Mouse (Mus musculus) urinary bladder, postnatal 10 days (tissue): Measurements from ENCODE around the gene Opn1sw.

Experiments
- DNase-seq: peaks from one replicate; pipeline ENCODE4 v3.0.0; 2022; ENCODE audit warnings: low spot score

Gene Opn1sw

DNA sequence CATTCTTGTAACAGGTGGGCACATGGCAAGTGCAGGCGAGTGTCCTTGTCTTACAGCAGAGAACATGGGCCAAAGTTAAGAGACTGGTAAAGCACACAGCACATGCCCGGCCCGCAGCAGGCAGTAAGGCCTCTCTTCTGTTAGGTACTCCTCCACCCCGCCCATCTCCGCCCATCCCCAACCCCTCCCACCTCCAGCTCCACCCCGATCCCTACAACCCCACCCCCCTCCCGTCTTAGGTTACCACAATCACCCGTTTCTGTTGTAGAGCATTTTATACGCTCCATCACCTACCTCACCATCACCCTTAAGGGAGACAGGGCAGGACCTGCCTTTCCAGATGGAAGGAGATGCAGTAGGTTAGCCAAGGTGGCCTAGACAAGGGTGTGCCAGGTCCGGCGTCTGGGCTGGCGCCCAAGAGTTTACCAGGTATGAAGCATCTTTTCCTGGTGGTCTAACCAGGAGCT lies at the start of gene Opn1sw:
Gene Opn1sw, minus strand, starts transcription at position 417 of the 467 bp plus-strand sequence.
- DNase-seq: no peak

DNA sequence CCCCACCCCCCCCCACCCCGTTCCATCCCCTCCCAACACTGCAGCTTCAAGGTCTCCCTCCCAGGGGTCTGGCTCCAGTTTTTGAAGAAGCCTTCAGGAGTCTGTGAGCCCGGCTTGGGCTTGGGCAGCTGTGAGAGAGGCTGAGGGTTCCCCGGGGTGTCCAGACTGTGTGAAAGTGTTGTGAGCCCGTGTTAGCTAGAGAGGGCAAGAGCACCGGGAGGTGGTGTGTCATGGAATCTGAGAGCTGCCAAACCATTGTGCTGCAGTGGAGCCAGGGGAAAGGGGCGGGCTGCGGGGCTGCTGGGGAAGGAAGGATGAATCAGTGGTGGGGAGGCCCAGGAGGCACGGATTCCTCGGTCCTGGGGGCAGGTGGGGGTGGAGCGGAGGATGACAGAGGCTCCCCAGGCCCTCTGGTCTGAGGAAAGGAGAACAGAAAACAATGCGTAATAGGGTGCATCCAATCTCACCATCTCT lies 48.2 kb upstream of the Opn1sw start:
- DNase-seq: no peak

DNA sequence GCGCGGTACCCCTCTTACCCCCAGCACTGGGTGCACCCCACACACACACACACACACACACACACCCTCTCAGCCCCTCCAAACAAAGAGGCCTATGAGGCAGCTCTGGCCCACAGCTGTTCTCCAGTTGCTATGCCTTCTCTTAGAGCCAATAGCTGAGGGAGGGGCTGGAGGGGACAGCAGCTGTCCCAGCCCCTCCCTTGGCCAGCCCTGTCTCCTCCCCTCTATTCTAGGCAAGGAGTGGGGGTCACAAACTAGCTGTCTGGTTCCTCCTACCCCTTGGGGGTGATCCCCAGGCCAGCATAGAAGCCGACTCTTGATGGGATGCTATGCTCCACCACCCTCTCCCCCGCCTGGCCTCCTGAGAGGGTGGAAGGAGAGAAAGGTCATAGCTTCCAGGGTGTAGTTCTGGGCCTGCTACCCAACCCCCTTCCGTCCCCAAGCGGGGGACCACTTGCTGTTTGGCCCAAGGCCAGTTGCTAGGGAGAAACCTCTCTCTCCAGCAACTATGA lies 47.7 kb upstream of the Opn1sw start:
- DNase-seq: no peak

DNA sequence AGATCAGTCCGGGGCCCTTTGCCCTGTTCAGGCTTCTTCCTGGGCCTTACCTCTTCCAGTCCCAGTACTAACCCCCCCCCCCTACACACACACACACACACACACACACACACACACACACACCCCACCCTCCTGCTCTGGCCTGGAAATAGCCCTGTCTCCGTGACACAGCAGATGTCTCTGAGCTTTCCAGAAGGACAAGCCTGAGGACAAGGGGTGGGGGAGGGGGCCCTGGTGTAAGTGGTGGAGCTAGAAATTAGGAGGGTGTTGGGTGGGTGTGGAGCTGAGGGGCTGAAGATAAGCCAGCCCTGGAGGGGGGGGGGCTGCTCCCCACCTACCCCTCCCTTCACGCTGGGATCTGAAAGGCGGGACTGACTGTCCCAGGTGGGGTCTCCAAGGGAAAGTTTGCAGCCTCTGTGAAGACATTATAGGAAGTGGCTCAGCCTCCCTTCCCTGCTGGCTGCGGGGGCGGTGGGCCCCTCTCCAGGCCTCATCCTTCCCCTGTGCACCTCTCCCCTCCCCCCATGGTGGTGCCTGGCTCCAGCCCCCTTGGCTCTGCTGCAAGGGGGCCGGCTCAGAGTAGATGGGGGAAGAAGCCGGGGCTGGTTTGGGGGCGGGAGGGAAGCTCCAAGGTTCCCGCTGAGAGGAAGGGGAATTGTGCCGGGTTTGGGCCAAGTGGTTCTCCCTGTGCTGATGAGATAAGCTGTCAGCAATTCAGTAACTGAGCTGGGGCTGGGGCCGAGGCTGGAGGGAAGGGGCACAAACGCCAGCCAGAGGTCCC lies 46.8 kb upstream of the Opn1sw start:
- DNase-seq: no peak

DNA sequence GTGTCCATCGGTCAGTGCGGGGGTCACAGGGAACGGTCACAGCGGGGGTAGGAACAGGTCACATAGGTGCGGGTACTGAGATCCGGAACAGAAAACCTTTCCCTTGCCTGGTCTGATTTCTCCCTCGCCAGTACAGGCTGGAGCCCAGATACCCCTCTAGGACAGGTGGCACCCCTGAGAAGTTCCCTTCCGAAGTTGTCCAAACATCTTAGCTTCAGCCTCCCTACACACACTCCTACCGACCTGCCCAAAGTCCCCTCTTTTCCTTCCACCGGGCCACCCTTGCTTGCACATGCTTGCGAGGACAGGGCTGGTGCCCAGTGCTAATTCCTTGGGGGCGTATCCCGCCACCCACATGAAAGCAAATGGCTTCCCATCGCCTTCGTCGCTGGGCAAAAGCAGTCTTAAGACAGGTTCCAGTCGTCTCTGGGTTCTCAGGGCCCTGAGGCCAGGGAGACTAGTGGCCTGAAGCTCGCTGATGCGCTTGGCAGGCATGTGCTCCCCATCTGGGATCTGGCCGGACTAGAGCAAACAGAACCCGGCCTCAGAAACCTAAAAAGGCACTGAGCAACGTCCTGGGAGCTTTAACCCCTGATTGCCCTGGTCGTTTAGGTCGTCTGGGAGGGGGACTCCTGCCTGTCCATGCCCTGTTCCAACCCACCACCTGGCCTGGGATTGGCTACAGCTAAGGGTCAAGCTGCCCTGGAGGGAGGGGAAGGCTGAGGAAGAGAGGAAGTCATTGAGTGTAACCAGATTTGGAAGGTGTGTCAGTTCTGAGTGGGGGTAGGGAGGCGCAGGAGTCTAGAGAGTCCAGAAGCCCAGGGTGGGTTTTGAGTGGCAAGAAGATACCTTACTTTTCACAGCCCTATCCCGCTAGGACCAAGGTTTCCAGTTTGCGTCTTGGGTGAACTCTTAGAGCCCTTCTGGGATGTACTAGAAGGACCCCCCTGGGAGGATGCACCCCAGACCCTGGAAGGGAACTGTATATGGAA lies 45.8 kb upstream of the Opn1sw start:
- no peak for DNase-seq

DNA sequence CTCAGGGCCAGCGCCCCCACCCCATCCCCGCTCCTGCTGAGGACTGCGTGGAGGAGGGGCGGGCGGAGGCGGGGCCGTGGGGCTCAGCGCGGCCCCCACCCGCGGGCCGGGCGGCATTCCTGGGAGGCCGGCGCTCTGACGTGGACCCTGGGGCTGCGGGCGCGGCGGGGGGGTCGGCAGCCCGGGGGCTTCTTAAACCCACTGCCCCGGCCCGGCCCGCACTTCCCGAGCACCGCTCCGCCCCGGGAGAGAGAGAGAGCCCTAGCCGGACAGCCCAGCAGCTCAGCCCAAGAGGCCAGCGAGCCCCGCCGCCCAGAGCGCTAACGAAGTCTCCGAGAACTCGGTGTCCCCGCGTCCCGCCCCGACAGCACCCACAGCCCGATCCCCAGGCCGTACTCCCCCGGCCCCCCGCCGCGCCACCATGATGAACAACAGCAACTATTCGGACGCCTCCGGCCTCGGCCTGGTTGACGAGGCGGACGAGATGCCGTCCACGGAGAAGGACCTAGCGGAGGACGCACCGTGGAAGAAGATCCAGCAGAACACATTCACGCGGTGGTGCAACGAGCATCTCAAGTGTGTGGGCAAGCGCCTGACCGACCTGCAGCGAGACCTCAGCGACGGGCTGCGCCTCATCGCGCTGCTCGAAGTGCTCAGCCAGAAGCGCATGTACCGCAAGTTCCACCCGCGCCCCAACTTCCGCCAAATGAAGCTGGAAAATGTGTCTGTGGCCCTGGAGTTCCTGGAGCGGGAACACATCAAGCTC lies 45.0 kb upstream of the Opn1sw start, which contains the start of gene Flnc:
Gene Flnc, plus strand, starts transcription at position 219 of the 766 bp plus-strand sequence.
- no peak for DNase-seq

DNA sequence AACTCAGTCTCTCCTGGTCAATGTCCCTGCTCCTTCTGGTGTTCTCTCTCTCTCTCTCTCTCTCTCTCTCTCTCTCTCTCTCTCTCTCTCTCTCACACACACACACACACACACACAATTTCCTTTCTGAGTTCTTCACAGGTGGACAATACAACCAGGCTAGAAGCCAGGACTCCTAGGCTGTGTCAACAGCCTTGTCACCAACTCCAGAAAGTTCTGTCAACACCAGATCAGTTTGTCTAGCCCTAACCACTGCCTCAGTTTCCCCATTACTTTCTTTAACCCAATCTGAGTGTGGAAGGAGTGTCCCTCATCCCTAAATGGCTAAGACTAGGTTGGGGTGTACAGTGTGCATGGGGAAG lies 44.4 kb upstream of the Opn1sw start:
- DNase-seq: no peak

DNA sequence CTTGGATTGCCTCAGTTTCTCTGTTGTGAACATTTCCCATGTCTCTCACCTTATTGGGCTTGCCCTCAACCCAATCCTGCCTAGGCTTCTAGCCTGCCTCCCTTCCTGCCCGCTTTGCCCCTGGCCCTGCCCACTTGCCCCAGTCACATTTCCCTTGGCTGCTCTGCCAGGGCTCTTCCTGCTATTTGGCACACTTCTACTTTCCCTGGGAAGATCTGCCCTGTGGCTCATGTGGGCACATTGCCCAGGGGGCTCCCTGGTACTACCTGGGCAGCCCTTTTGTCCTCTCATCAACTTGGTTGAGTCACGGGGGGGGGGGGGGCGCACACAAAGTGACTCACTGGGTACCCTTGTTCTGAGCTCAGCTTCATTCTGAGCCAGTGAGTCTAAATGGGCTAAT lies 43.9 kb upstream of the Opn1sw start:
- DNase-seq: no peak

DNA sequence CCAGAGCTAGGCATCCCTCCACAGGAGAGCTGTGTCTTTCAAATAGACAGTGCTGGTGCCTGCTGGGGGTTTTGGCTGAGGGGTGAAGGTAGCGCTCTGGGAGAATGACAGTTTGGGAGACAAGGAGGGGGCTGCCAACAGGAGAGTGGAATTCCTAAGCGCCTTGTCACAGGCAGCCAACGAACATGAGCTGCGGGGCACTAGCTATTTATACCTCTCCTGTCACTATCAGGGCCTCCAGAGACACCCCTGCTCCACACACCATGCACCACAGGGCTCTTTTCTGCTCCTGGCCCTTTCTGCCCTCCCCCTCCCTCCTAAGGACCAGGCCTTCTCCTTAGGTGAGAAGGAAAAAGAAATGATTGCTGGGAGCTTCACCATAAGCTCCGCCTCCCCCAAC lies 43.2 kb upstream of the Opn1sw start:
- no peak for DNase-seq

DNA sequence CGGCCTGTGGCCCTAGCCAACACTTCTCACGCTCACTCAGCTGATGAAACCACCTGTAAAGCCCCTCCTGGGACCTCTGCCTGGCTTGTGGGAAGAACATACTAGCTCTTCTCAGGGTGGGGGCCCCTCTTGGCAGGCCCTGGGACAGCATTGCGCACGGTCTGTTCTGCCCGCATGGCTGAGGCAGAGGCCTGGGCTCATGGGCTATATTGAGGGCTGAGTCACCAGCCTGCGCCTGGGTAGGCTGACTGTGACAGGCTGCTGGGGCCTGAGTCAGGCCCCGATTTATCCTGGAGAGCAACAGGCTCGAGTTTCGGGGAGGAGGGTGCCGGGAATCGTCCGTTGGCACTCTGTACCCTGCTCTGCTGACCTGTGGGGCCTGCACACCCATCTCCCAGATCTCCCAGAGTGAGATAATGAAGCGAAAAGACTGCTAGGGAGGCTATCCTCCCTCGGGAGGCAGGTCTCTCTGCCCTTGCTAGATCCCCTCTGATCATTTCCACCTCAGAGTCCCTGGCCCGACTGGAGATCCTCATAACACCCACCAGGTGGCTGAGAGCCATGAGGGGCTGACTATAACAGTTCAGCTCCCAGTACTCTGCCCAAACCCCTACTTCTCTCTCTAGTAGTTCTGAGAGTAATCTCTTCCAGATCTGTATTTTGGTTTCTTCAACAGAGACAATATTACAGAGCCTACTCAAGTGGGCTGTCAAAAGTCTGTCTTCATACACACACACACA lies 42.6 kb upstream of the Opn1sw start:
- DNase-seq: no peak

DNA sequence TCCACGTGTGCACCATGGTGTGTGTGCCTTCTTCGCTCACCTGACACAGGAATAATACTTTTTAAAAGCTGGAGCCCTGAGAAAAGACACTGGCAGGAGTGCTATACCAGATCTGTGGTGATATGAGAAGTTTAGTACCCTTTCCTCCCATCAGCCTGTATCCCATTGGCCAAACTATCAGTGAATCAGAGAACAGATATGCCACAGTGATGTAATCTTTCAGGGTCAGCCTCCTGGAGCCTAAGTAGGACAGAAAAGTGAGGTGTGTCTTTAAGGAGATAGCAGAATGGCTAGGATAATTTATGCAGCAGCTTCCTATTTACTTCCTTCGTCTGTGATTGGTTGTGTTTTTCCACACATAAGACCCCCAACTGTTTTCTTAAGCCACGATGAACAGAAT lies 39.9 kb upstream of the Opn1sw start:
- no peak for DNase-seq

DNA sequence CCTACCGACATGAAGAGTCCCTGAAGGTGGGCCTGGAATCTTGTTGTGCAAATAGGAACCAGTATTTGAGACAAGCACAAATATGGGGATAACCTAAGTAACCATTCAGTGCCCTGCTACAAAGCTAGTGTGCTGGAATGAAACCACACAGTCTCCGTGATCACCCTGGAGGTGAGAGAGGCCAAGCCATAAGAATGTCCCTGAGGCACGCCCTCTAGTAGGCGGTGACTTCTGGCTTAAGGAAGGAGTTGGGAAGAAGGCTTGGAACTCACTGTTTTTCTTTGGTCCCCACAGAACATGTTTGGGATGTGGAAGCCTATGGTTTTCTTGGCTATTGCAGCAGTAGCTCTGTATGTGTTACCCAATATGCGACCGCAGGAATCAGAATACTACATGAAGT lies 38.1 kb upstream of the Opn1sw start:
- DNase-seq: no peak

DNA sequence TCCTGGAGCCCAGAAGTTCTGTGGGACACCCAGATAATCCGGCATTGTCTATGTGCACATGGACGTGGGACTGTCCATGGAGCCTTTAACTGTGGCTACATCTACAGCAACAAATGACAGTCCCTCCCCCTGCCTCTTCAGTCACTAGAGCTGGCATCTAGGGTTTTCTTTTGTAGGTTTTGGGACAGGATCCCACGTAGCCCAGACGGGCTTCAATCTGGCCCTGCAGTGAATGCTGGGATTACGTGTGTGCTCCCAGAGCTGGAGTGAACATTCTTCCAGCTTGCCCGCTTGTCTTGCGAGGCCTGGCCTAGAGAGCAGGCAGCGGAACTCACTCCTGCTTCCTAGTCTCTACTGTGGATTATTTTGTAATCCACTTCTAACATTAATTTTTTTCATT lies 36.9 kb upstream of the Opn1sw start:
- DNase-seq: no peak

DNA sequence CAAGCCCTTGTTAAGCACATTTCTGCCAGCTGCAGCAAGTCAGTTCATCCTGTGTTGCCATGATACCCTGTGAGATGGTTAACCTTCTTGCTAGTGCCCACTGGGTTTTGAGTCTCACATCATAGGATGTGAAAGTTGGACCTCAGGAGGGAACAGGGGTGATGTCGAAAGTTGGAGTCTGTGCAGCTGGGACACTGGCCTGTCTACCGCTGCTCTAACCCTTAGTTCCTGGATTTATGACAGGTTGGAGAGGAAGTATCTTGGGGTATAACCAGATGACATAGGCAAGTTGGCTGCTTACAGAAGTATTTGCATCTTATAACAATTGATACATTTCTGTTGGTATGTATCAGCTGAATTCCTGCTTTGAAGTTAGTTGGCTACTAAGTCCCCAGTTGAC lies 32.3 kb upstream of the Opn1sw start:
- no peak for DNase-seq

DNA sequence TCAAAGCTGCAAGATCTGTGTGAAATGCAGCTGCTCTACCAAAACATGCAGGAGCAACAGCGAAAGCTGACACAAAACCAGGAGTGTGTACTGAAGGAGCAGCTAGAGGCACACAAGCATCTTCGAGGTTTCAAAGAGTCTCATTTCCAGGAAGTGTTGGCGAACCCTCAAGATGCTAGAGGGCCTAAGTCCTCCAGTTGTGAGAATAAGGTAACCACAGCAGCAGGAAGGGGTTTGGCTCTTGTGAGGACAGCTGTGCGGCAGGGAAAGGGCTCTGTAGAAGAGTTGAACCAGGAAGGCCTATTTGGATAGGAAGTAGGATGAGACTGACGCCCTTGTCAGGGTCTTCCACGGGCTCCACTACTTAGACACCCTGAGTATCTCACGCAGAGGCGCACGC lies 27.2 kb upstream of the Opn1sw start:
- no peak for DNase-seq

DNA sequence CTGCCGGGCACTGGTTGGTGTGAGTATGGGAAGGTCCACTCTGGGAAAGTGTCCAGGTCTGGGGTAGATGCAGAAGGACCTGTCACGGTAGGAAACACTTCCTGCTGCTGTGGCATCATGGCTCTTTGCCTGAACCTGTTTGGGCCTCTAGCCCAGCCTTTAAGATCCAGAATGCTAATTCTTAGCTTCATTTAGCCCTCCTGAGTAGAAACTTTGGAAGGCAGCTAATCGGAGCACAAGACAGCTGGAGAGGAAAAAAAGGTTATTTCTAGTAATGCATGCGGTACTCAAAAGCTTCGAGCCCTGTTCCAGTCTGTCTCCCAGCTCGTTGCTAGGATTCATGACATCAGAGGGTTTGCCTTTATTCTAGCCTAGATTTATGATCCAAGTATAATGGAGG lies 18.1 kb upstream of the Opn1sw start:
- DNase-seq: no peak

DNA sequence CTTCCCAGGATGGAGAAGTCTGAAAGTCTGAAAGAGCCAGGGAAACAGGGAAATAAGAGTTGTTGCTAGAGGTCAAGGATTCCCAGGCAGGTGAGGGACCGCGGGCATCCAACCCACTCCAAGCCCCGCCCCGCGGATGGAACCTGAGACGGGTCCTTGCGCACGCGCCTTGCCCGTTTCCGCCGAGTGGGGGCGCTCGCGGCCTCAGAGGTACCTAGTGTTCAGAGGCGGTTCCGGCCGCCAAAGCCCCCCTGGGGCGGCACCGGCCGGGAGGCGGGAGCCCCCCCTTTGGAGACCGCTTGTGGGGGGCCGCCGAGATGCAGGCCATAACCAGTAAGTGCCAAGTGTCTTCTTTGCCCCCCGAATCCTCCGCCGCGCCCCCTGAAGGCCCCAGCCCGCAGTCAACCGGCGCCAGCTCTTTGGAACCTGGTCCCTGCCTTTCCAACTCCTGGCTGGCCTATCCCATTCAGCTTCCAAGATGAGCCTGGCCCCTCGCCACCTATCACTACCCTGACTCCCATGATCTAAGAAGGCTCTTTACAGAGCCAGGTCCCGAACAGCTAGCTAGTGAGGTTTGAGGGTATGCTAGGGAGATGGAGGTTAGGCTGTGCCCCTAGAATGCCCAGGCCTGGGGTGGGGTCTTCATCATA lies 14.6 kb upstream of the Opn1sw start:
- DNase-seq: no peak

DNA sequence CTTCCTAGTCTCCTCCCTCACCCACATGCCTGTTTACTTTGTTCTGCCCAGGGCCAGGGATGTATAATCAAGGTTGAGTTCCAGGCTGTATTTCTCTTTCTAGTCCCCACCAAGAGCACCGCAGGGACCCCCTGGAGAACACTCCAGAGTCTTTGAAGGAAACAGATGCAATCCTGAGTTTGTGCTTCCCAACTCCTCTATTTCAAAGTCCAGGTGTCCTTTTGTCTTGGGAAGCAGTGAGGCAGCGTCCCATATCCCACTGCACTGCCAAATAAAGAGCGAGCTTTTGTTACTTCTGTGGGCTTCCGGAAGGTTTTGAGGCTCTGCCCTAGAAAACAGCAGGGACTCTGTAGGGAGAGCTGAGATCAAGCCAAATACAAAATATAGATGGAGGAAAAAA lies 11.6 kb upstream of the Opn1sw start:
- no peak for DNase-seq

DNA sequence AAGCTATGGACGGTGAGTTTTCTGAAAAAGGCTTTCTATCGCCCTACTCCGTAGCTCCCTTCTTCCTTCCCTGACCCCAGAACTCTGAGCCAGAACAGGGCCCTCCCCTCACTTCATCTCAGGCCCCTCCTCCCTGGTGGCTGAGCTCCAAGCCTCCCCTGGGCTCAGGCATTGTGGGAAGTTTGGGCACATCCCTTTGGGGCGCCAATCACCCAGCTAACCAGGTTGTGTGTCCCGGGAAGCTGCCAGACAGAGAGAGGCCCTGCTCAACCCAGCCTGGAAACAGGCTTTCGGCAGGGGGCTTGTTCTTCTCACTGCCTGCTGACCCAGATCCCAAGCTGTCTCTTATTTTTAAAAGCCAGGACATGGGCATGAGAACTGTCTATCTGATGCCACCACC lies 9.3 kb upstream of the Opn1sw start:
- DNase-seq: no peak

DNA sequence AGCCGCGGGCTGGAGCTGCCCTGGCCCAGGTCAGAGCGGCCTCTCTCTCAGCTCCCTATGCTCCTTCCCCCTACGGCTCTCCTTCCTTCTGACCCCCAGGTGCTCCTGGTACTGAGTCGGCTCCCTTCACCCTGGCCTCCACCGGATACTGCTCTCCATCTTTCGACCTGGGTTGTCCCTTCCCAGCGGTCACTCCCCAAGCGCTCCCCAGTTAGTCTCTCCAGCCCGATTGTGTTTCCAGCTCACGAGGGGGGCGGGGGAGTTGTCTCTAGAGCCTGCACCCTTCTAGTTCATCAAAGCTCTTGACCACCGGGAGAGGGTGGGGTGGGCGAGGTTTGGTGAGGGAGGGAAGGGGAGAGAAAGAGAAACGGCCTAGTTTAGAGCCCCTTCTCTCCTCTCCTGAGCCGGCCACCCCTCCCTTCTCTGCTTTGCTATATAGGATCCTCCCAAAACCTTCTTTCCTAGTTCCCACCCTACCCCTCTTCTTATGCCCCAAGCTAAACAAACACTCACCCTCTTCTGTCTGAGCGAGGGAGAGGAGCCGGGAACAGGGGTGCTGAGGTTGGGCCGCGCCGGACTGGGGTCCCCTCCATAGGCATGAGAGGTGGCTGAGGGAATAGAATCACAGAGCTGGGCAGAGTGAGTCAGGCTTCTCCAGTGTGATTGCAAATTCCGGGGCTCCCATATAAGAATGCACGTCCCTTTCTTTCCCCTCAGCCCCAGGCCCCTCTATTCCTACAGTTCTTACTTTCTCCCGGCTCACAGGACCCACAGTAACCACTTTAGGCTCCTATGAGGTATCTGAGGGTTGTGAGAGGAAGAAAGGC lies 8.7 kb upstream of the Opn1sw start:
- no peak for DNase-seq
